Mouse (Mus musculus): Measurements from ENCODE around the gene Tmem240. TPM values are rescaled to one million over a fixed set of nuclear protein-coding genes. Genes with fewer than 3 reads are reported as not detected.

Gene Tmem240
- polyA plus RNA-seq, 1 experiment from 2014 or later: 0.55 TPM

GRCm38 (mm10) chr4:155790021-155790489 lies 55.5 kb downstream of the Tmem240 start, which contains the start of gene Ankrd65:
TSS of gene Ankrd65 (plus strand) at chr4:155790439.
- Histone ChIP-seq H3K9ac (ENCODE audit: low read length) (no peak within 1 kb of the TSS), H3K27me3 (replicated peaks; ENCODE audit: control insufficient read depth, insufficient read depth, low read length) (no peaks in the 10 kb centered on the region), H3K4me2 (ENCODE audit: low read length) (no peak within 1 kb of the TSS), H3K4me1 (replicated peaks; ENCODE audit: control insufficient read depth, insufficient read depth, low read length) (no peaks in the 10 kb centered on the region), H3K9me3 (ENCODE audit: control insufficient read depth, low read length) (no peaks in the 10 kb centered on the region), H3K27ac (ENCODE audit: low read depth) (no peak within 1 kb of the TSS), H3K4me3 (ENCODE audit: low read depth, low read length) (no peak within 1 kb of the TSS), H3K36me3 (ENCODE audit: control insufficient read depth, insufficient read depth, low read length) (no peaks in the 10 kb centered on the region)
- whole genome bisulfite sequencing: 82% methylated on average over 3 of the region's 3 CpGs
- DNase-seq (ENCODE audit: low spot score) (no peak), ATAC-seq (replicated peaks; ENCODE audit: low FRiP score, low TSS enrichment, low read depth) (no peak)

Small RNAs within 50 kb of the gene (microRNA-seq; reads per million reads assigned to microRNA genes)
- gene Gm27743: not detected

Other genes starting within 250 kb of the Tmem240 start
- gene Gnb1, start 243.4 kb upstream of the Tmem240 start, polyA plus RNA-seq (2014; fragmentation: Nextera tagmentation; extraction: Ambion mirVana): 503 and 504 TPM in 2 replicates
- gene Nadk, start 172.4 kb upstream of the Tmem240 start, polyA plus RNA-seq (2014; fragmentation: Nextera tagmentation; extraction: Ambion mirVana): 93.6 and 99.6 TPM in 2 replicates
- 8.5 and 9.5 TPM in 2 replicates for gene Slc35e2, start 133.4 kb upstream of the Tmem240 start, polyA plus RNA-seq (2014; fragmentation: Nextera tagmentation; extraction: Ambion mirVana)
- gene Cdk11b, start 109.9 kb upstream of the Tmem240 start, polyA plus RNA-seq (2014; fragmentation: Nextera tagmentation; extraction: Ambion mirVana): 48.7 and 52.6 TPM in 2 replicates
- gene Gm10563, start 89.4 kb upstream of the Tmem240 start, polyA plus RNA-seq (2014; fragmentation: Nextera tagmentation; extraction: Ambion mirVana): not detected in 2 replicates
- 30.3 and 31.1 TPM in 2 replicates for gene Mmp23, start 81.4 kb upstream of the Tmem240 start, polyA plus RNA-seq (2014; fragmentation: Nextera tagmentation; extraction: Ambion mirVana)
- 17.4 and 19.7 TPM in 2 replicates for gene Mib2, start 65.6 kb upstream of the Tmem240 start, polyA plus RNA-seq (2014; fragmentation: Nextera tagmentation; extraction: Ambion mirVana)
- gene Fndc10, start 40.5 kb upstream of the Tmem240 start, polyA plus RNA-seq (2014; fragmentation: Nextera tagmentation; extraction: Ambion mirVana): 2.0 and 3.1 TPM in 2 replicates
- gene Ssu72, start 30.0 kb upstream of the Tmem240 start, polyA plus RNA-seq (2014; fragmentation: Nextera tagmentation; extraction: Ambion mirVana): 149 and 151 TPM in 2 replicates
- 134 and 136 TPM in 2 replicates for gene Atad3a, start 26.3 kb downstream of the Tmem240 start, polyA plus RNA-seq (2014; fragmentation: Nextera tagmentation; extraction: Ambion mirVana)
- 16.4 and 16.6 TPM in 2 replicates for gene Vwa1, start 39.9 kb downstream of the Tmem240 start, polyA plus RNA-seq (2014; fragmentation: Nextera tagmentation; extraction: Ambion mirVana)
- 0.55 and 0.69 TPM in 2 replicates for gene Tmem88b, start 51.1 kb downstream of the Tmem240 start, polyA plus RNA-seq (2014; fragmentation: Nextera tagmentation; extraction: Ambion mirVana)
- not detected in 2 replicates for gene Ankrd65, start 55.6 kb downstream of the Tmem240 start, polyA plus RNA-seq (2014; fragmentation: Nextera tagmentation; extraction: Ambion mirVana)
- 237 and 246 TPM in 2 replicates for gene Mrpl20, start 68.1 kb downstream of the Tmem240 start, polyA plus RNA-seq (2014; fragmentation: Nextera tagmentation; extraction: Ambion mirVana)
- gene Ccnl2, start 77.7 kb downstream of the Tmem240 start, polyA plus RNA-seq (2014; fragmentation: Nextera tagmentation; extraction: Ambion mirVana): 161 and 192 TPM in 2 replicates
- gene Aurkaip1, start 96.5 kb downstream of the Tmem240 start, polyA plus RNA-seq (2014; fragmentation: Nextera tagmentation; extraction: Ambion mirVana): 133 and 151 TPM in 2 replicates
- 60.0 and 73.3 TPM in 2 replicates for gene Mxra8, start 104.9 kb downstream of the Tmem240 start, polyA plus RNA-seq (2014; fragmentation: Nextera tagmentation; extraction: Ambion mirVana)
- 7.3 and 7.8 TPM in 2 replicates for gene Dvl1, start 112.6 kb downstream of the Tmem240 start, polyA plus RNA-seq (2014; fragmentation: Nextera tagmentation; extraction: Ambion mirVana)
- 0.38 and 0.43 TPM in 2 replicates for gene Tas1r3, start 128.6 kb downstream of the Tmem240 start, polyA plus RNA-seq (2014; fragmentation: Nextera tagmentation; extraction: Ambion mirVana)
- gene Cptp, start 134.6 kb downstream of the Tmem240 start, polyA plus RNA-seq (2014; fragmentation: Nextera tagmentation; extraction: Ambion mirVana): 20.5 and 21.4 TPM in 2 replicates
- gene Ints11, start 134.7 kb downstream of the Tmem240 start, polyA plus RNA-seq (2014; fragmentation: Nextera tagmentation; extraction: Ambion mirVana): 69.3 and 76.4 TPM in 2 replicates
- gene Pusl1, start 157.0 kb downstream of the Tmem240 start, polyA plus RNA-seq (2014; fragmentation: Nextera tagmentation; extraction: Ambion mirVana): 55.6 and 55.9 TPM in 2 replicates
- 16.2 and 16.6 TPM in 2 replicates for gene Acap3, start 157.0 kb downstream of the Tmem240 start, polyA plus RNA-seq (2014; fragmentation: Nextera tagmentation; extraction: Ambion mirVana)
- gene Ube2j2, start 209.0 kb downstream of the Tmem240 start, polyA plus RNA-seq (2014; fragmentation: Nextera tagmentation; extraction: Ambion mirVana): 114 and 124 TPM in 2 replicates
- gene C1qtnf12, start 227.5 kb downstream of the Tmem240 start, polyA plus RNA-seq (2014; fragmentation: Nextera tagmentation; extraction: Ambion mirVana): 55.5 and 56.1 TPM in 2 replicates